Mouse (Mus musculus): ENCODE data around the gene U2af1. TPM values are rescaled to one million over a fixed set of nuclear protein-coding genes. Genes with fewer than 3 reads are reported as not detected.

U2af1 gene
- polyA plus RNA-seq, 1 experiment from 2014 or later, result 239 TPM

- Histone ChIP-seq H3K27ac (replicated peaks) (0 out of 2 replicates have a peak overlapping the region, but pooled peaks have one; percentile 90), H3K36me3 (peaks cover 36% of the 10 kb centered on the region), H3K9ac (peak overlapping the region; percentile 91), H3K9me3 (no peaks in the 10 kb centered on the region), H3K4me2 (peak overlapping the region; percentile 91), H3K27me3 (no peaks in the 10 kb centered on the region), H3K4me3 (peak overlapping the region; percentile 96), H3K4me1 (replicated peaks) (peaks cover 29% of the 10 kb centered on the region)
- ATAC-seq (ENCODE audit: low read depth), result no peak
- WGBS, result 58% methylated on average over 12 of the region's 12 CpGs
Measured at GRCm38 (mm10) chr17:31657141-31657983, 1.3 kb downstream of the U2af1 start.

GRCm38 (mm10) chr17:31656682-31657081 is 2.0 kb downstream of the U2af1 start:
- Histone ChIP-seq H3K9ac (no peak overlapping the region), H3K9me3 (no peaks in the 10 kb centered on the region), H3K27me3 (no peaks in the 10 kb centered on the region), H3K4me1 (replicated peaks) (peaks cover 29% of the 10 kb centered on the region), H3K4me2 (peak overlapping the region; percentile 91), H3K36me3 (peaks cover 43% of the 10 kb centered on the region), H3K27ac (replicated peaks) (no peak overlapping the region), H3K4me3 (no peak overlapping the region)
- no peak for ATAC-seq (ENCODE audit: low read depth)
- 91% methylated on average over 5 of the region's 5 CpGs for WGBS

DNA sequence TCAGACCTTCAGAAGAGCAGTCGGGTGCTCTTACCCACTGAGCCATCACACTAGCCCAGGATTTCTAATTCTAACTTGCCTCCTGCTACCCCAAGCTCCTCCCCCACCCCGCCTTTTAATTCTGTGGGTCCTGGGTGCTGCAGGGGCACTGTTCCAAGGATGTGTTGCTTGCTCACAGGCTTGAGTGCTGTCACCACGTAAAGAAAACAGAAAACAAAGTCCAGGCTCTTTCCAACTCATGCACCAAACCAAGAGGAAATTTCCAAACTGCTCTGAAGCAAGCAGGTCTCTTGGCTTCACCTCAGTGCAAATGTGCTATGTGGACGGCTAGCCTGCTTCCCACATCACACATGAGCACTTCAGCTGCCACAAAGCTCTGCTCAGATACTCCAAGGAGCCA is 3.3 kb downstream of the U2af1 start:
- no peak overlapping the region for H3K4me3 ChIP-seq
- no peaks in the 10 kb centered on the region for H3K9me3 ChIP-seq
- H3K27me3 ChIP-seq, result no peaks in the 10 kb centered on the region
- WGBS, result 81% methylated on average over 4 of the region's 4 CpGs
- H3K27ac ChIP-seq (replicated peaks), result no peak overlapping the region
- peaks cover 56% of the 10 kb centered on the region for H3K36me3 ChIP-seq
- H3K9ac ChIP-seq, result no peak overlapping the region
- no peak overlapping the region for H3K4me2 ChIP-seq
- ATAC-seq (ENCODE audit: low read depth), result no peak
- H3K4me1 ChIP-seq (replicated peaks), result peaks cover 29% of the 10 kb centered on the region

DNA sequence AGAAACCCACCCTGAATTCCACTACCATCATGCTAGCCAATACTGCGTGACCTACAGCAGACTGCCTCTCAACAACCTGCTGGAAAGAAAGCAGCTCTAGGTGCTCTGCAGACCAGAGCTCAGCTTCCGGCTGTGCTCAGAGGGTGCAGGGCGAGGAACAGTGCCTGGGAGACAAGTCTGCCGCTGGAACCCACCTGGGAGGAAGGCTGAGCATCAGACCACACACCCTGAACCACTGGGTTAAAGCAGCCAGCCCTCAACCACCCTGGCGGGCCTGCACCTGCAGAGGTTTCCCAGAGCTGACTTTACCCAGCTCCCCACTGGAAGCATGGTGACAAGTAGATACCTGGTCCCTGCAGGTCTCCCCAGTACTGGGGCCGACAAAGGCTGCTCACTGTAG is 5.4 kb downstream of the U2af1 start:
- H3K4me2 ChIP-seq, result no peak overlapping the region
- H3K9me3 ChIP-seq, result no peaks in the 10 kb centered on the region
- H3K4me1 ChIP-seq (replicated peaks), result peaks cover 23% of the 10 kb centered on the region
- WGBS, result 94% methylated on average over 6 of the region's 6 CpGs
- H3K9ac ChIP-seq, result no peak overlapping the region
- no peaks in the 10 kb centered on the region for H3K27me3 ChIP-seq
- no peak for ATAC-seq (ENCODE audit: low read depth)
- H3K27ac ChIP-seq (replicated peaks), result no peak overlapping the region
- H3K4me3 ChIP-seq, result no peak overlapping the region
- peaks cover 77% of the 10 kb centered on the region for H3K36me3 ChIP-seq

DNA sequence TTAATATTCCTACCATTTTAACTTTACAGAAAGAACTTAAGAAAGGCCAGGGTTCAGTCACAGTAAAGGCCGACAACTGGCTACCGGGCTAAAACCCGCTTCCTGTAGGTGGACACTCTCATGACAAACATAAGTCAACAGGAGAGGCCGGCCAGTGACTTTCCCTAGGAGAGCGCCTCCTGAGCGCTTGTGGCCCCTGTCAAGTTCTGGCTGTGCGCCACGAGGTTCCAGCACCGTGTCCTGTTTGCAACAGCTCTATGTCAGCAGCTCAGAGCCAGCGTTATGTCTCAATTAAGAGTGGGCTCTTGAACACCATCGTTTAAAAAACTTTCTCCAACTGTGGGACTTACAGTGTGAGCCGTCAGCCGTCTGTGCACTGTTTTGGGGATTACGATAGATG is 6.5 kb downstream of the U2af1 start:
- H3K9ac ChIP-seq, result no peak overlapping the region
- H3K27ac ChIP-seq (replicated peaks), result no peak overlapping the region
- 91% methylated on average over 14 of the region's 14 CpGs for WGBS
- H3K27me3 ChIP-seq, result no peaks in the 10 kb centered on the region
- no peak overlapping the region for H3K4me3 ChIP-seq
- H3K9me3 ChIP-seq, result no peaks in the 10 kb centered on the region
- no peak overlapping the region for H3K4me2 ChIP-seq
- H3K4me1 ChIP-seq (replicated peaks), result peaks cover 15% of the 10 kb centered on the region
- H3K36me3 ChIP-seq, result peaks cover 88% of the 10 kb centered on the region
- no peak for ATAC-seq (ENCODE audit: low read depth)

- ATAC-seq (ENCODE audit: low read depth), result no peak
- no peak overlapping the region for H3K27ac ChIP-seq (replicated peaks)
- 93% methylated on average over 5 of the region's 5 CpGs for WGBS
- H3K4me3 ChIP-seq, result no peak overlapping the region
- H3K36me3 ChIP-seq, result peaks cover 58% of the 10 kb centered on the region
- no peaks in the 10 kb centered on the region for H3K27me3 ChIP-seq
- no peaks in the 10 kb centered on the region for H3K9me3 ChIP-seq
- no peak overlapping the region for H3K9ac ChIP-seq
- no peak overlapping the region for H3K4me2 ChIP-seq
- H3K4me1 ChIP-seq (replicated peaks), result no peaks in the 10 kb centered on the region
Measured at GRCm38 (mm10) chr17:31646199-31647002, 12.3 kb downstream of the U2af1 start.

DNA sequence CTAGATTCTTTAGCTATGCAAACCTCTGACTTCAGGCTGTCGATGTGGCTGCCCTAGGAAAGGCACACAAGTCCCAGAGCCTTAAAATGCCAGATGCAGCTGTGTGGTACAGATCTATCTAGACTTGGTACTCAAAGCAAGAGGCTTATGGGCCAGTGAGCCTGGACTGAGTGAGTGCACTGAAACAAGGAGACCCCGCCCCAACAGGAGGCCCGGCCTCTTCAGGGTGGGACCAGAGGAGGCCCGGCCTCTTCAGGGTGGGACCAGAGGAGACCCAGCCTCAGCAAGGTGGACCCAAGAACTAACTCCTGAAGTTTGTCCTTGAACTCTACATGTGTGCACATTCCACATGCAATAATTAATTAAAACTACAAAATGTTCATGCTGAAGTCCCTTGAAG is 15.8 kb downstream of the U2af1 start:
- Histone ChIP-seq H3K36me3 (peaks cover 23% of the 10 kb centered on the region), H3K4me1 (replicated peaks) (peaks cover 2% of the 10 kb centered on the region), H3K4me3 (no peak overlapping the region), H3K27me3 (0 out of 2 replicates have a peak, but pooled peaks cover 2% of the 10 kb centered on the region), H3K27ac (replicated peaks) (no peak overlapping the region), H3K9me3 (no peaks in the 10 kb centered on the region), H3K9ac (no peak overlapping the region), H3K4me2 (no peak overlapping the region)
- ATAC-seq (ENCODE audit: low read depth), result no peak
- WGBS, result 56% methylated on average over 4 of the region's 4 CpGs

DNA sequence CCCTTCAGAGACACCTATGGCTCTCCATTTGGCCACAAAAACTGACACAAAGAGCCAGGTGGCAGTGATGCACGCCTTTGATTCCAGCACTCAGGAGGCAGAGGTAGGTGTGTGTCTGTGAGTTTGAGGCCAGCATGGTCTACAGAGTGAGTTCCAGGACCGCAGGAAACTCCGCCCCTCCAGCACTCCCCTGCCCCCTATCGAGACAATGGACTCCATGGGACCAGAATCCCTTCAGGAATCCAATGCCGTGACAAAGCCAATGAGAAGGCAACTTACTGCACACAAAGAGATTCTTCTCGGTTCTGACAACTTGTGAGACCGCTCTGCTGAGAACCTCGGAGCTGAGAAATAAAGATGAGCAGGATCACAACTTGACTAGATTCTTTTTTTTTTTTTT is 16.4 kb downstream of the U2af1 start:
- WGBS, result 44% methylated on average over 8 of the region's 8 CpGs
- ATAC-seq (ENCODE audit: low read depth), result no peak
- Histone ChIP-seq H3K9ac (no peak overlapping the region), H3K4me3 (no peak overlapping the region), H3K27me3 (peaks cover 7% of the 10 kb centered on the region), H3K4me2 (no peak overlapping the region), H3K27ac (replicated peaks) (no peak overlapping the region), H3K9me3 (no peaks in the 10 kb centered on the region), H3K36me3 (peaks cover 17% of the 10 kb centered on the region), H3K4me1 (replicated peaks) (peaks cover 7% of the 10 kb centered on the region)

DNA sequence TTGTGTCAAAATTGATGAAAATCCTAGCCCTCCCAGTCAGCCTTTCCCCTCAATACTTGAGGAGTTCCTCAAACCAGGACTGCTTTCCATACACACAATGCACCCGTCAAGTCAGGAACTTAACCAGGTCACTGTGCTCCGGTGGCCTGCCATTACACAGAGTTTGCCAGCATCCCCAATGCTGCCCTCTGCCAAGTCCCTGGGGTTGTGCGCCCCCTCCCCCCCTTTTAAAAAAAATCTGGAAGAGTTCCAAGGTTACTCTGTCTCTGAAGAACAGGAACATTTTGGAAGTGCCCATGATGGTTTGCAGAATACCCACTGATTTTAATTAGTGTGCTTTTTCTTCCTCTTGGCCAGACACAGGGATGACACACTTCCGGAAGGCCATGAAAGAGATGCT is 19.0 kb downstream of the U2af1 start:
- Histone ChIP-seq H3K4me2 (no peak overlapping the region), H3K27me3 (peaks cover 32% of the 10 kb centered on the region), H3K9ac (no peak overlapping the region), H3K27ac (replicated peaks) (no peak overlapping the region), H3K9me3 (no peaks in the 10 kb centered on the region), H3K4me3 (no peak overlapping the region), H3K36me3 (no peaks in the 10 kb centered on the region), H3K4me1 (replicated peaks) (peaks cover 24% of the 10 kb centered on the region)
- WGBS, result 62% methylated on average over 4 of the region's 4 CpGs
- no peak for ATAC-seq (ENCODE audit: low read depth)

- Histone ChIP-seq H3K4me2 (peak overlapping the region; percentile 95), H3K27ac (replicated peaks) (peak overlapping the region; percentile 63), H3K9ac (peak overlapping the region; percentile 70), H3K36me3 (no peaks in the 10 kb centered on the region), H3K4me1 (replicated peaks) (peaks cover 24% of the 10 kb centered on the region), H3K9me3 (no peaks in the 10 kb centered on the region), H3K27me3 (peaks cover 32% of the 10 kb centered on the region), H3K4me3 (no peak overlapping the region)
- 51% methylated on average over 9 of the region's 9 CpGs for WGBS
- no peak for ATAC-seq (ENCODE audit: low read depth)
Measured at GRCm38 (mm10) chr17:31637866-31638570, 20.7 kb downstream of the U2af1 start.

DNA sequence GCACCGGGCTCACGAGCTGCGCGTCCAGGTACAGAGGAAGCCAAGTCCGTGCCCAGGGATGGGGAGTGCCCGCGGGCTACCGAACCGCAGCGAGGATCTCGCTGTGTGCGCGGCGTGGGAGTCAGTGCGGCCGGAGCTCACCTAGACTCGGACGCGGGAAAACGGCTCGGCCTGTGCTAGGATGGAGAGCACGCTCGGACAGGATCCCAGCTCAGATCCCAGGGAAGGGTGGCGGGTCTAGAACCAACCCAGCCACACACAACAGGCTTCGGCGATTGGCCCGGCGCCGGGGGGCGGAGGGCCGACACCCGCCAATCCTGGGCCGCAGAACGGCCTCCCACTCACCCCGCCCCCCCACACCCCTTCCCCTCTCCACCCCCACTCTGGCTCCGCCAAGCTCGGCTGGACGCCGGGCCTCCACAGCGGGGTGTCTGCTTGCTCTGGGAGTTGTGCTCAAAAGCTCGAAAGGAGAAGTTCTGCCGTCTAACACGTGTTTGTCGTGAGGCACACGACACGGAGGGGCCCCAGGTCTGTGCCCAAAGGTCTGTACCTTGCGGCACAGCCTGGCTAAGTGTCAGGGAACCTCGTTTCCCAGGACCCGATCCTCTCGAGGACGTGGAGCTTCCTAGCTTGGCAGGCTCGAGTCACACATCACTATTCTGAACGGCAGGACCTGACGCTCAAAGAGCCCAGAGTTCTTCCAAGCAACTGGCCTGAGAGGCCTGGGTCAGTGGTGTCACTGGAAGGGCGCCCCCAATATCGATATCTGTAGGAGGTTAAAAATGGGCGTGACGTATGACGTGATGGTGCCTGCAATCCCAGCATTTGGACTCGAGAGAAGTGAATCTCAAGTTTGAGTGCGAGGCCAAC is 21.5 kb downstream of the U2af1 start, which contains the start of gene Cbs:
Gene Cbs, minus strand, starts transcription at position 297 of the 870 bp plus-strand sequence.
- no peaks in the 10 kb centered on the region for H3K9me3 ChIP-seq
- H3K4me1 ChIP-seq (replicated peaks), result peaks cover 24% of the 10 kb centered on the region
- H3K4me2 ChIP-seq, result peak within 1 kb of the TSS; percentile 95
- ATAC-seq (ENCODE audit: low read depth), result peak; percentile 82
- 3% methylated on average over 59 of the region's 61 CpGs for WGBS
- peaks cover 32% of the 10 kb centered on the region for H3K27me3 ChIP-seq
- H3K9ac ChIP-seq, result peak within 1 kb of the TSS; percentile 70
- peak within 1 kb of the TSS; percentile 63 for H3K27ac ChIP-seq (replicated peaks)
- H3K36me3 ChIP-seq, result no peaks in the 10 kb centered on the region
- peak within 1 kb of the TSS; percentile 53 for H3K4me3 ChIP-seq

Measured in neural tube, embryonic 13.5 days (tissue).